Mouse (Mus musculus): ENCODE measurements around the gene Clybl. TPM values are rescaled to one million over a fixed set of nuclear protein-coding genes. Genes with fewer than 3 reads are reported as not detected.
A peak's percentile ranks its signal among the peaks of the same experiment; 100 is the strongest.

Clybl gene
- polyA plus RNA-seq, 1 experiment from 2014 or later = 25.8 TPM

GRCm38 (mm10) chr14:122331635-122332460 is 150.3 kb downstream of the Clybl start:
- Histone ChIP-seq H3K27ac (ENCODE audit: low read length) (no peak overlapping the region), H3K4me1 (ENCODE audit: control insufficient read depth, insufficient read depth, low read length) (no peaks in the 10 kb centered on the region), H3K4me3 (replicated peaks; ENCODE audit: low read length) (no peak overlapping the region), H3K4me2 (ENCODE audit: low read depth, low read length) (no peak overlapping the region), H3K27me3 (ENCODE audit: control insufficient read depth, insufficient read depth, low read length) (no peaks in the 10 kb centered on the region), H3K9ac (ENCODE audit: low read length) (no peak overlapping the region), H3K36me3 (ENCODE audit: control insufficient read depth, insufficient read depth, low read length) (no peaks in the 10 kb centered on the region), H3K9me3 (replicated peaks; ENCODE audit: control insufficient read depth, low read length) (no peaks in the 10 kb centered on the region)
- WGBS = 24% methylated on average over 14 of the region's 14 CpGs
- ATAC-seq (ENCODE audit: insufficient read depth, low FRiP score) = peak; percentile 44; the same call in 1 of the 2 replicates

GRCm38 (mm10) chr14:122336957-122337356 is 155.5 kb downstream of the Clybl start:
- no peak overlapping the region for H3K27ac ChIP-seq (ENCODE audit: low read length)
- H3K4me3 ChIP-seq (replicated peaks; ENCODE audit: low read length) = no peak overlapping the region
- no peaks in the 10 kb centered on the region for H3K27me3 ChIP-seq (ENCODE audit: control insufficient read depth, insufficient read depth, low read length)
- no peaks in the 10 kb centered on the region for H3K4me1 ChIP-seq (ENCODE audit: control insufficient read depth, insufficient read depth, low read length)
- H3K4me2 ChIP-seq (ENCODE audit: low read depth, low read length) = no peak overlapping the region
- ATAC-seq (ENCODE audit: insufficient read depth, low FRiP score) = no peak
- no peak overlapping the region for H3K9ac ChIP-seq (ENCODE audit: low read length)
- no peaks in the 10 kb centered on the region for H3K36me3 ChIP-seq (ENCODE audit: control insufficient read depth, insufficient read depth, low read length)
- no peaks in the 10 kb centered on the region for H3K9me3 ChIP-seq (replicated peaks; ENCODE audit: control insufficient read depth, low read length)
- 55% methylated on average over 4 of the region's 4 CpGs for WGBS

- Histone ChIP-seq H3K36me3 (ENCODE audit: control insufficient read depth, insufficient read depth, low read length) (no peaks in the 10 kb centered on the region), H3K9me3 (replicated peaks; ENCODE audit: control insufficient read depth, low read length) (no peaks in the 10 kb centered on the region), H3K4me1 (ENCODE audit: control insufficient read depth, insufficient read depth, low read length) (no peaks in the 10 kb centered on the region), H3K4me2 (ENCODE audit: low read depth, low read length) (no peak overlapping the region), H3K4me3 (replicated peaks; ENCODE audit: low read length) (no peak overlapping the region), H3K27me3 (ENCODE audit: control insufficient read depth, insufficient read depth, low read length) (no peaks in the 10 kb centered on the region), H3K9ac (ENCODE audit: low read length) (no peak overlapping the region), H3K27ac (ENCODE audit: low read length) (no peak overlapping the region)
- no peak for ATAC-seq (ENCODE audit: insufficient read depth, low FRiP score)
- 80% methylated on average over 4 of the region's 4 CpGs for WGBS
Measured at GRCm38 (mm10) chr14:122338784-122339183, 157.3 kb downstream of the Clybl start.

- no peaks in the 10 kb centered on the region for H3K36me3 ChIP-seq (ENCODE audit: control insufficient read depth, insufficient read depth, low read length)
- WGBS = 88% methylated on average over 5 of the region's 5 CpGs
- no peak overlapping the region for H3K27ac ChIP-seq (ENCODE audit: low read length)
Measured at GRCm38 (mm10) chr14:122340141-122340540, 158.6 kb downstream of the Clybl start.

GRCm38 (mm10) chr14:122341591-122342360 is 160.3 kb downstream of the Clybl start:
- H3K27me3 ChIP-seq (ENCODE audit: control insufficient read depth, insufficient read depth, low read length) = no peaks in the 10 kb centered on the region
- no peak for ATAC-seq (ENCODE audit: insufficient read depth, low FRiP score)
- H3K4me3 ChIP-seq (replicated peaks; ENCODE audit: low read length) = no peak overlapping the region
- no peak overlapping the region for H3K4me2 ChIP-seq (ENCODE audit: low read depth, low read length)
- WGBS = 44% methylated on average over 6 of the region's 6 CpGs
- H3K9ac ChIP-seq (ENCODE audit: low read length) = no peak overlapping the region
- H3K9me3 ChIP-seq (replicated peaks; ENCODE audit: control insufficient read depth, low read length) = no peaks in the 10 kb centered on the region
- no peaks in the 10 kb centered on the region for H3K36me3 ChIP-seq (ENCODE audit: control insufficient read depth, insufficient read depth, low read length)
- H3K27ac ChIP-seq (ENCODE audit: low read length) = no peak overlapping the region
- H3K4me1 ChIP-seq (ENCODE audit: control insufficient read depth, insufficient read depth, low read length) = no peaks in the 10 kb centered on the region

More at GRCm38 (mm10) chr14:122340141-122340540, 158.6 kb downstream of the Clybl start:
- no peaks in the 10 kb centered on the region for H3K9me3 ChIP-seq (replicated peaks; ENCODE audit: control insufficient read depth, low read length)
- no peaks in the 10 kb centered on the region for H3K27me3 ChIP-seq (ENCODE audit: control insufficient read depth, insufficient read depth, low read length)
- H3K4me2 ChIP-seq (ENCODE audit: low read depth, low read length) = no peak overlapping the region
- no peak overlapping the region for H3K9ac ChIP-seq (ENCODE audit: low read length)
- H3K4me1 ChIP-seq (ENCODE audit: control insufficient read depth, insufficient read depth, low read length) = no peaks in the 10 kb centered on the region
- no peak for ATAC-seq (ENCODE audit: insufficient read depth, low FRiP score)
- H3K4me3 ChIP-seq (replicated peaks; ENCODE audit: low read length) = no peak overlapping the region

GRCm38 (mm10) chr14:122344272-122345224 is 163.0 kb downstream of the Clybl start:
- no peaks in the 10 kb centered on the region for H3K4me1 ChIP-seq (ENCODE audit: control insufficient read depth, insufficient read depth, low read length)
- 69% methylated on average over 18 of the region's 18 CpGs for WGBS
- no peak overlapping the region for H3K9ac ChIP-seq (ENCODE audit: low read length)
- H3K4me3 ChIP-seq (replicated peaks; ENCODE audit: low read length) = no peak overlapping the region
- H3K4me2 ChIP-seq (ENCODE audit: low read depth, low read length) = no peak overlapping the region
- H3K9me3 ChIP-seq (replicated peaks; ENCODE audit: control insufficient read depth, low read length) = no peaks in the 10 kb centered on the region
- no peak for ATAC-seq (ENCODE audit: insufficient read depth, low FRiP score)
- no peaks in the 10 kb centered on the region for H3K36me3 ChIP-seq (ENCODE audit: control insufficient read depth, insufficient read depth, low read length)
- no peak overlapping the region for H3K27ac ChIP-seq (ENCODE audit: low read length)
- no peaks in the 10 kb centered on the region for H3K27me3 ChIP-seq (ENCODE audit: control insufficient read depth, insufficient read depth, low read length)

GRCm38 (mm10) chr14:122348069-122348468 is 166.6 kb downstream of the Clybl start:
- no peak for ATAC-seq (ENCODE audit: insufficient read depth, low FRiP score)
- Histone ChIP-seq H3K9ac (ENCODE audit: low read length) (no peak overlapping the region), H3K4me2 (ENCODE audit: low read depth, low read length) (no peak overlapping the region), H3K36me3 (ENCODE audit: control insufficient read depth, insufficient read depth, low read length) (no peaks in the 10 kb centered on the region), H3K27me3 (ENCODE audit: control insufficient read depth, insufficient read depth, low read length) (no peaks in the 10 kb centered on the region), H3K27ac (ENCODE audit: low read length) (no peak overlapping the region), H3K4me1 (ENCODE audit: control insufficient read depth, insufficient read depth, low read length) (no peaks in the 10 kb centered on the region), H3K9me3 (replicated peaks; ENCODE audit: control insufficient read depth, low read length) (no peaks in the 10 kb centered on the region), H3K4me3 (replicated peaks; ENCODE audit: low read length) (no peak overlapping the region)
- WGBS = 84% methylated on average over 7 of the region's 7 CpGs

GRCm38 (mm10) chr14:122349326-122349725 is 167.8 kb downstream of the Clybl start:
- ATAC-seq (ENCODE audit: insufficient read depth, low FRiP score) = no peak
- Histone ChIP-seq H3K4me3 (replicated peaks; ENCODE audit: low read length) (no peak overlapping the region), H3K4me1 (ENCODE audit: control insufficient read depth, insufficient read depth, low read length) (no peaks in the 10 kb centered on the region), H3K36me3 (ENCODE audit: control insufficient read depth, insufficient read depth, low read length) (no peaks in the 10 kb centered on the region), H3K27ac (ENCODE audit: low read length) (no peak overlapping the region), H3K27me3 (ENCODE audit: control insufficient read depth, insufficient read depth, low read length) (no peaks in the 10 kb centered on the region), H3K9me3 (replicated peaks; ENCODE audit: control insufficient read depth, low read length) (no peaks in the 10 kb centered on the region), H3K4me2 (ENCODE audit: low read depth, low read length) (no peak overlapping the region), H3K9ac (ENCODE audit: low read length) (no peak overlapping the region)
- WGBS = 83% methylated on average over 5 of the region's 5 CpGs

Data from stomach, embryonic 16.5 days (tissue).